Mouse (Mus musculus): ENCODE data around the gene Insyn1.

DNA sequence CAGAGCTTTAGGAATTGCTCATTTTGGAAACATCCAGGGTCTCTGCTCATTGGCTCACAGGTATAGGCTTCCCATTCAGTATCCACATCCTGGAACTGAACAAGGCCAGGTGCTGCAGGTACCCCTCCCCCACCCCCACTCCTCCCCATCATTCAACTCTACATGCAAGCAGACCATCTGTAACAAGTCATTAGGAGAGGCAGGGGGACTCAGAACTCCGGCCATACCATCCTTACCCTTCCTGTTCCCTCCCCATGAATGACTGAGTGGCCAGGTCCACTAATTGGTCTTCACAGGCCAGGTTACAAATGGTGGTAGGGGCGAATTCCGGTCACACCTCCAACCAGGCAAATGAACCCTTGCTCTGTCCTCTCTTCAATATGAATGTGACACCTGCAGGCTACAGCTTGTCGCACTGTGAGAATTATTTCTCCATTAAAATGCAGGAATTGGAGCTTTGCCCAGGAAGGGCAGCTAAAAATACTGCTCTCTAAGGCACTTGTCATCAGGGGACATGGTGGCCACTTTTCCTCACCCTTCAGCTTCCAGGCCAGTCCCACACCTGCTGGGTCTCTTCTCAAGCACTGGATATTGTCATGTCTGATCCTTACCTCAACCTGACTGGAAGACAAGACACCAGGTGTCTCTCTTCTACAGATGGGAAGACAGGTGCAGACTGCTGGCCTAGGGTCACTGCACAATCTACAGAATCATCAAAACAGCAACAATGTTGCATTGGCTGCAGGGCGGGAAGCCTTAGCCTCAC is 32.6 kb downstream of the Insyn1 start:
- TF ChIP-seq CTCF (IDR thresholded peaks at IDR 0.05; ENCODE audit: control insufficient read depth, insufficient read depth, low read length), result no peak
- no peak for TF ChIP-seq POLR2A (IDR thresholded peaks at IDR 0.05; ENCODE audit: borderline replicate concordance, control insufficient read depth, low read depth, low read length)
